Mouse (Mus musculus) R1 (cell line): ENCODE results near the gene Htra2.

Experiments
- DNase-seq: peaks from one replicate; pipeline ENCODE4 v3.0.0-alpha.2; 2018; ENCODE audit warnings: low read depth, low spot score

The Htra2 gene

DNA sequence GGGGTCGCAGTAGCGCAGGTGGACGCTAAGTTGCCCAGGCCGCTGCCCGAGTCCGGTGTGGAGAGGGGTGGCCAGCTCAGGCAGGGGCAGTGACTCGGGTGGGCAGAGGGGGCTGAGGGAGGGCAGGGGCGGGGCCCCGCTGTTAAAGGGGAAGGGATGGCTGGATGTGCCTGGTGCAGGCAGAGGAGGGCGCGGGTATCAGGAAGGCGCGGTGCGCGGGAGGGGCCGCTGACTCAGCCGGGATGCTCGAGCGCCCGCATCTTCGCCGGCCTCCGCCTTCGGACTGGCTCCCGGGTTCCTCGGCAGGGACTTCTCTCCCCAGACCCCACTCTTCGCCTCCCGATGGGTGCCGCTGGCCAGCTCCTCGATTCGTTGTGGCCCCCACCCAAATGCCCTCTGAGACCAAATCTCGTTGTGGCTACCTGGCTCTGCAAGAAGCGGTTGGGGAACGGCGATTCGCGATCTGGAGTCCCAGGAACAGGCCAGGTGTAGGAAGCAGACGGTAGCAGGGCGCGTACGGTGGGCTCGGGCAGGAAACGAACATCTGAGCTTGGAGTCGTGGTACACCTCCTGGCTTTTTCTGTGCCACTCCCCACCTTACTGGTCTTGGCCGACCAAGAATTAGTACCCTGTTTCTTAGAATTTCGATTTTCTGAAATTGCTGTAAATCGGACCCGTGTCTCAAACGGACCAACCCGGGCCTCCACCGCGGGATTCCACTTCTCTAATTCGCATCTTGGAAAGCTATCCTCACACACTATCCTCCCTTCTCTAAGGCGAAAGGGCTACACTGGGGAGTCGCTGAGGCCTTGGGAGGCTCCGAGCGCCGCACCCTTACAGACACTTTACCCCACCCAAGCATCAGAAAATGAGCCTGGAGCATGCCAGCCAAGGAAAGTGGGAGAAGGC, 15.5 kb upstream of the Htra2 start:
- DNase-seq, result peak; percentile 48

DNA sequence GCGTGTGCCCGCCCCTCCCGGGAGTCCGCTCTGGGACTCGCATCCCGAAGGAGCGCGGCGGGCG, 15.0 kb upstream of the Htra2 start, which contains the start of gene Tlx2:
Gene Tlx2 (minus strand): TSS at position 47 of the 64 bp plus-strand sequence.
- DNase-seq, result no peak

DNA sequence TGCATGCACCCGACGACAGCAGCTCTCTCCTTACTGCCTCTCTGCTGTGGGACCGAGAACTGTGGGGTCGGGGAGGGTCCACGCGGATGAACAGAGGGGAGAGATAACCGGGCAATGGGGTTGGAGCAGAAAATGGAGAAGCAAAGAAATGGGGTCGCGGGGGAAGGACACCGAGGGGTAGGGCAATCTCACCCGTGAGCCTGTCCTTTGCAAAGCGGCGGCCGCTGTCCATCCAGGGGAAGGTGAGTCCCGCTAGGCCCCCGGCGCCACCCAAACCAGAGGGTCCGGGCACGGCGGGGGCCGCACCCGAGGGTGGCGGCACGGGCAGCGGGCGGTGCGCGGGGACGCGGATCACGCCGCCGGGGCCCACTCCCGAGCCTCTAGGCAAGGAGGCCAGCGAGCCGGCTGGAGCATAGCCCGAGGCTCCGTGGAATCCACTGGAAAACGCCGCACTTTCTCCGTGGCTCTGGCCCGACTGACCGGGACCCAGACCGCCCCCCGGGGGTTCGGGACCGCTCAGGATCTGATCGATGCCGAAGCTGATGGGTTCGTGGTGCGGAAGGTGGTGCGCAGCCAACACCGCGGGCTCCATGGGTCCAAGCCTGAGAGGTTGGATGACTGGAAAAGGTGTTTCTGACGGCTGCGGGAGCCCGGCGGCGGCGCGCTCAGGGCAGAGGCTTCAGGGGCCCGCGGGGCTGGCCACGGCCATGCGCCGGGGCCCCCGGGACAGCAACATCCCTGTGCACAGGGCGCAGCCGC, 14.6 kb upstream of the Htra2 start:
- peak; percentile 37 for DNase-seq

DNA sequence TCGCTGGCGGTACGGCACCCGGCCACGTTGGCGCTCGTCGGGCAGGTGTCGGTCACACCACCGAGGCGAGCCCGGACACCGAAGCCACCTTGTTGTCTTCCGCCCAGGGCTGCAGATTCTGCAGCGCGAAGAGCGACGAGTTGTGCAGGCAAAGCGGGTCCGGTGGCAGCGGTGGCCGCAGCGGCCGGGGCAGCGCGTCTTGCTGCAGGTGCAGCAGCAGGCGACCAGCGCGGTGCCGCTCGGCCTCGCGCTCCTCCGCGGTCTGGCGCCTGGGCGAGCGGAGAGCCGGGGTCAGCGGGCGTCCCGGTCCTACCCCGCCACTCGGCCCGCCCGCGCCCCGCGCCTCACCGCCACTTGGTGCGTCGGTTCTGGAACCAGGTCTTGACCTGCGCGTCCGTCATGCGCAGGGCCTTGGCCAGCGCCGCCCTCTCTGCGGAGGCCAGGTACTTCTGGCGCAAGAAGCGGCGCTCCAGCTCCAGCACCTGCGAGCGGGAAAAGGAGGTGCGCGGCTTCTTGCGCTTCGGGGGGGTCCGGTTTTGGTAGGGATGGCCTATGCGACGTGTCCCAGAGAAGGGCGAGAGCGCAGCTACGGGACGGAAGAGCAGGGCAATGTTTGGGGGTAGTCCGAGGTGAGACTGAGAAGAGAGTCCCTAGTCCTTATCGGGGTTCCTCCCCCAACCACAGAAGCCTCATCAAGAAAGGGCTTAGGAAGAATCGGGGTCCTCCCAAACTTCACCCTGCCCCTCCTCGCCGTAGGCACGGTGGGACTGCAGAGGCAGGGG, 13.8 kb upstream of the Htra2 start:
- peak; percentile 38 for DNase-seq

DNA sequence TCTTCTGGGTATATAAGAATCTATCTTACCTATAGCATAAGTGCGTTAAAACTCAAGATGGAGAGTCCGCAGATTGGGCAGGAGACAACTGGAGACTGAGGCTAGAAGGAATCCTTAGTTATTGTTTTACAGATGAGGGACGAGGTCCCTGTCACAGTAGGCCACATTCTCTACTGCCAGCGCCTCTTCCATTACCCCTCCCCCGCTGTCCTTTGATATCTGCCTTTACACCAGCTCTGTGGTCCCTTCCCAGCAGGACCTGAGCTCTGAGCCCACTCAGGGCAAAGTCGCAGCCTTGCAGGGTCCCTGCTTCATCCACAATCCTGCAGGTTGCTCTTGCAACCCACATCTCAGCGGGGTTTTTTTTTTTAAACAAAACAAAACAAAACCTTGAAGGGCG, 13.1 kb upstream of the Htra2 start:
- peak; percentile 60 for DNase-seq

DNA sequence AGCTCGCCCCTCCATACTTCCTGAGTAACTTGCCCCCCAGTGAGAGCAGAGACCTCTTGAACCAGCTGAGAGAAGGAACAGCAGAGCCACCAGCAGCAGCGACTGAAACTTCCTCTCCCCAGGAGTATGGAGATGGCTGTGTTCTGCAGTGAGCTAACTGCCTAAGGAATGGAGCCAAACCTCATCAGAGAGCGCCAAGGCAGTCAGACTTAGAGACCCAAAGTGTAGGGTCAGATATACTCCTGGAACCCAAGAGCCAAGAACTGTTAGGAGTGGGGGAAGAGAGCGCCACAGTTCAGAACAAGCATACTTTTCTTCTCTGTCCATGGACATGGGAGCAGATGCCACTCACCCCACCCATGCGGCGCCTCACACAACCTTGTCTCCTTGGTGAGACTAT, 11.4 kb upstream of the Htra2 start:
- no peak for DNase-seq

DNA sequence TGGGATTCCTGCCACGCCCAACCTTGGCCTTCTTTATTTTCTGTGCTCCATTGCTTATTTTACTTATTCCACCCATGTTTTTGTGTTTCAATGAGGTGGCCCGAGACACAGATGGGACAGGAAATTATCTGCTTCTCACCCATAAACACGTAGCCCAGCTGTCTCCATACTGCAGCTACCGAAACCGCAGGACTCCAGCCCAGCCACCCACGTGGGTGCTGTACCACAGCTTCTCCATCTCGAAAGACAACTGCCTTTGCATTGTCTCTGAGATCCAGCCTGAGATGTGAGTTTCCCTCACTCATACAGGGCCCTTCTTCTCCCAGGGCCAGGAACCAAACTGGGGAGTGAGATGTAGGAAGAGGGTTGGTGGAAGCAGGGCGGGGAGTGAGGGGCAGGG, 10.9 kb upstream of the Htra2 start:
- peak; percentile 18 for DNase-seq

DNA sequence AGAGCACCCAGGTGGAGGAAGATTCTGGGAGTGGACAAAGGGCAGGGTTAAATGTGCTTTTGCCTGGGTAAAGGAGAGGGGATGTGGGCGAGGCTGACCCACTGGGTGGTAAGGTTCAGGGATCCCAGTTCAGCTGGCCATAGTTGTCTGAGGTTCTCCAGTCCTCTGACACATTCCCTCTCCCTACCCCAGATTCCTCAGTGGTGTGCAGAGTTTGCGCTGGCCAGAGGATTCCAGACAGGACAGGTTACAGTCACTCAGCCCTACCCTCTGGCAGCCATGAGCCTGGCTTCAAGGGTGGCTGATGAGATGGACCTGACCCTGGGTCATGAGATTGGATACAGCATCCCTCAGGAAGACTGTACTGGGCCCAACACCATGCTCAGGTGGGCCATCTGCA, 3.7 kb upstream of the Htra2 start:
- no peak for DNase-seq

DNA sequence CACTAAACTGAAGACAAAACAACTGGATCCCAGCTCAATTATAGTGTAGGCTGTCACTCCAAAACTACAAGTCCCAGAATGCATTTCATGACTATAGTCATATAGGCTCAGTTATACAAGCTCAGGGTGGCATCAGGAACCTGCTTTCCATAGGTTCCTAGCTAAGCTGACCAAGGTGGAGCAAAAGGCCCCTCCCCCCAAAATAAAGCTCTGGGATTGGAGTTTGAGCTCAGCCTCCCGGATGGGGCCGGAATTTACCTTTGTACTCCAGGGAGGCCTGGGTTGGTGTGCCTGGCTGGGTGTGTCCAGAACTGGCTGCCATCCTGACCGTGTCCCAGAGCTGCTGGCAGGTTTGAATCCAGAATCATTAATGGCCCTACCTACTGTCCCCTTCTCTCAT, 2.7 kb upstream of the Htra2 start, which contains the start of gene Dqx1:
Gene Dqx1 (plus strand): TSS at position 55 of the 400 bp plus-strand sequence.
- DNase-seq, result peak; percentile 94

DNA sequence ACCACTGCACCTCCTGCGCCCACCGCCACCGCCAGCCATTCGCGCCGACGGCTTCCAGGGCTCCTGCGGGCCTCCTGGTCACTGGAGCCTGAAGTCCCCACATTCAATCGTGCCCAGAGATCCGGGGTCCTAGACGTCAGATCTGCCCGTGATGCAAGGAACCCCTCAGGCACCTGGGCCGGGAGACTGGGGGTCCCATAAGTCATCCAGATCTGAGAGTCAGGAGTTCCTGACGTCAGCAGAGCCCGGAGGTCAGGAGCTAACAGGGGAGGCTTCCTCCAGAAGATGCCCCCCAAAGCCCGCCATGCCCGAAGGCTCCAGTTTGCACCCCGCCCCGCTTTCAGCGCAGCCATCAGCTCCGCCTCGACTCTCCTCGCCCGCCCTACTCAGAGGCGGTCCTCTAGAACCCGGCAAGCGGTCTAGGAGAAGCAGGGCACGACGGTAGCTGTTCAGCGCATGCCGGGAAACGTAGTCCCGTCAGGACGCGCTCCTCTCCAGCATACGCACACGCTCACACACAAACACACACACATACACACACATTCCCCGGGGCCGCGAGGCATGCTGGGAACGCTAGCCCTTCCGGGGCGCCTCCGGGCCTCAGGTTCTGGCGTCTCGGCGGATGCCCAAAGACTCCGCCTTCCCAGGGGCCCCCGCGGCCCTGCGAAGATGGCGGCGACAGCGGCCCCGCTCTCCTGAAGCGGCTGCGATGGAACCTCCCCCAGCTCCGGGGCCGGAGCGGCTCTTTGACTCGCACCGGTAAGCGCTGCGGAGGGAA, 810 bp downstream of the Htra2 start, which contains the start of gene Aup1:
Gene Aup1 (plus strand): TSS at position 448 of the 778 bp plus-strand sequence.
- peak; percentile 98 for DNase-seq

DNA sequence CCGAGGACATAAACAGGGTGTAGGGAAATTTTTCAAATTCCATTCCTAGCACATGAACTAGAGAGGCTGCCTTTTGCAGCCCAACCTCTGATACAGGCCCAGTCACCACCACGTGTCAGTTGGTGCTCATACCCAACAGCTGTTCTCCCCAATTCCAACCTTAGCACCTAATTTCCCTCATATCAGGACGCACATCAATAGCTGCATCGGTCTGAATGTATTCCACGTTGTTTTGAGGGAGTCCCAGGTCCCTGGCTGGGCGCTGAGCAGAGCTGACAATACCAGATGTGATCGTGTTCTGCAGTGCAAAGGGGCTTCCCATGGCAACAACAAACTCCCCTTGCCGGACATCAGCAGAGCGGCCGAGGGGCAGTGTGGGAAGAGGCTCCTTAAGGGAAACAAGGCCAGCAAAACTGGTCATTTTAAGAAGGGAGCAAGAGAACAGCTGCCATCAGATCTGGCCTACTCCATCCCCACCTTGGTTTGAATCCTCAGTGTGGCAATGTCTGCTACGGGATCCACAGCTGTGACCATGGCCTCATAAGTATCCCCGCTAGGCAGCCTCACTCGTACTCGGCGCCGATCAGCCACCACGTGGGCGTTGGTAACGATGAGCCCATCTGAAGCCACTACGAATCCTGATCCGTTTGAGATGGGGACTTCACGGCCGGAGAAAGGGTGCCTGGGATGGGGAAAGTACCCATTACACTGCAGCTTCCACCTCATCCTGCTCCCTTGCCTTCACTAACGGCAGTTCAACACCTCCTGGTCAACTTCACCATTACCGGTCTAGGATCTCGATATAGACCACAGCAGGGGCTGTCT, 1.7 kb downstream of the Htra2 start:
- DNase-seq, result peak; percentile 52

DNA sequence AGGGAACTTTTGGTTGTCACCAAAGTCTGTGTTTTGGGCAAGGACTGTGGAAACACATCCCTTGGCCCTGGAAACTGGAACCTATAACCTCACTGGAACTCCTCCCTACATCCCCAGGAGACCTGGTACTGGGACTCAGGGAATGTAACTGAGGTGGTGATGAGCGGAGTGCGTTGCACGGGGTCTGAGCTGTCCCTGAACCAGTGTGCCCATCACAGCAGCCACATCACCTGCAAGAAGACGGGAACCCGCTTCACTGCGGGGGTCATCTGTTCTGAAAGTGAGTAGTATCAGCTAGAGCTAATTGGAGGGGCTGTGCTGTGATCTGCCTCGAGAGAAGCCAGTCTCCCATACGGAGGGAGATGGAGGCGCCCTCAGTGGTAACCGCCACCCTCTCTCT, 5.7 kb downstream of the Htra2 start:
- no peak for DNase-seq

DNA sequence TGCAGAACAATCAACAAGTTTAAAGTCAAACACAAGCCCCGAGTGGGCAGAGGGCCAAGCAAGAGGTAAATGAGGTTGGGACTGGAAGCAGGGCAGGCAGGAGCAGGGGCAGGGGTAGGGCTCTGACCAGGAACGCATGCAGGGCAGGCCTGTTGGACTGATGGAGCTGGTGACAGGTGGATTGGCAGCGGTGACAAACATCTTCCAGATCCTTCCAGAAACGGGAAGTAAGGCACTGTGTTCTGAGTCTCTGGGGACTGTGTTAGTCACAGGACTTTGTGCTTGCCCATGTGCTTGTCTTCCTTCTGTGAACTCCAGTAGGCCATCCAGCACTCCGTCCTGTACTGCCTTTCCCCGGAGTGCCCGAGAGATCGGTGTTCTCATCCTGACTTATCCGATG, 10.3 kb downstream of the Htra2 start:
- no peak for DNase-seq

DNA sequence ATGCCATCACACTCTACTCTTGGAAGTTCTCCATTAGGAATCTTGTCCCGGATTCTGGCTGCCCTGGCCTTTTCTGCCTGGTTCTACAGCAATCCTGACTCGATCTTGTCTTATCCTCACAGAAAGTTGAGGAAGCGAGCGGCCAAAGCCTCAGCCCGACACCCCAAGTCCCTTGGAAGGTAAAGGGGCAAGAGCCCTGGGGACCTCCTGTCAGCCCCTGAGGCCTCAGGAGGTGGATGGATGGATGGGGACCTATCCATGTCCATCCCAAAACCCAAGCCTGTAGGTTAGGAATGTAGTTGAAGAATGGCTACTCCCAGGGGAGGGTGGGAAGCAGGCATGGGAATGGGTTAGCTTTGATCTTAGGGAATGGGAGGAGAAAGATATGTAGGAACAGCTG, 11.1 kb downstream of the Htra2 start:
- no peak for DNase-seq

DNA sequence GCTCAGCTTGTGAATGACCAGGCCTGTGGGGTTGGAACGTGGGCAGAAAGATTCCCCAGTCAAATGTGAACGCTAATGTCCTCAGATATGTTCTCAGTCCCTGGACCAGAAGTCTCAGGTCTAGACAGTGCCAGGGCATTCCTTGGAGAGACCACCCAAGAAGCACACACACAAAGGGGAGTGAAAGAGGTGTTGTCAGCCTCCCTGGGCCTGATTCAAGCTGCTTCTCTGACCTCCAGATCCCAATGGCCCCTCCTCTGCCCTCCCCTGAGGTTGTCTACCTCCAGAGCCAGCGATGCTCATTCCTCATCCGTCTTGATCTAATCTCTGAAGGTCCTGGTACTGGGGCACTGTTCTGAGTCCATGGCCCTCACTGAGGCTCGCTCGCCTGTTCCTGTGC, 11.5 kb downstream of the Htra2 start:
- DNase-seq, result no peak

DNA sequence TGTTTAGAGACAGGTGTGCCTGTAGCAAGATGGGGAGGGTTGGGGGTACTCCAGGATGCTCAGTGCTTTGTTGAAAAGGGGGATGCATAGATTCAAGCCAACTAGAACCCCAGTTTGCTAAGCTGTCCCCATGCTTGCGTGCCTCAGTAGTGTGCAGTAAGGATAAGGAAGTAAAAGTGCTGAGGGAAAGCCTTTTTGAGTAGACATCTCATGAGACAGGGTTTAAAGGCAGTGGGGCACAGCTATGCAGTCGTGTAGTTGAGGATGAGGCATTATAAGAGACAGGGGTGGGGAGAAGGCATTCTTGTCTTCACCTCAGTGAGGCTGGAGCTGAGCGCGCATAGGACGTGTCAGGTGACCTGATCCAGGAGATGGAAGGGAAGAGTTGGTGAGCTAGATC, 14.5 kb downstream of the Htra2 start:
- DNase-seq, result no peak

DNA sequence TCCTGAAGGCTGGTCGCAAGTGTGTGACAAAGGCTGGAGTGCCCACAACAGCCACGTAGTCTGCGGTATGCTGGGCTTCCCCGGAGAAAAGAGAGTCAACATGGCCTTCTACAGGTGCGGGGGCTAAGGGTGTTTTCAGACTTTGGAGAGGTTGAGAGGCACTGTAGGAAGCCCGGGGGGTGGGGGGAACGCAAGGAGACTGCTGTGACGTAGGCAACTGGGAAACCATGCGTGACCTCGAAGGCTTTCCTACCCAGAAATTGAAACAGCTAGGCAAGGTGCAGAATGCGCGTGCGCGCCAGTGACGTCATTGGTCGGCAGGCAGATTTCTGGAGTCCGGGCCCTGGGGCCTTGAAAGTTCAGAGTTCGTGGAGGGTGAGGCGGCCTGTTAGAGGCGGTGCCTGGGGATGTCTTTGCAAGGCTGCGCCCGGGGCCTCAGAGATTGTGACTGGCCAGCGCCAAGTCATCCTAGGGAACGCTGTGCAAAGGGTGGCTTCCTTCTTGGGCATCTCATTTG, 16.5 kb downstream of the Htra2 start:
- peak; percentile 95 for DNase-seq

DNA sequence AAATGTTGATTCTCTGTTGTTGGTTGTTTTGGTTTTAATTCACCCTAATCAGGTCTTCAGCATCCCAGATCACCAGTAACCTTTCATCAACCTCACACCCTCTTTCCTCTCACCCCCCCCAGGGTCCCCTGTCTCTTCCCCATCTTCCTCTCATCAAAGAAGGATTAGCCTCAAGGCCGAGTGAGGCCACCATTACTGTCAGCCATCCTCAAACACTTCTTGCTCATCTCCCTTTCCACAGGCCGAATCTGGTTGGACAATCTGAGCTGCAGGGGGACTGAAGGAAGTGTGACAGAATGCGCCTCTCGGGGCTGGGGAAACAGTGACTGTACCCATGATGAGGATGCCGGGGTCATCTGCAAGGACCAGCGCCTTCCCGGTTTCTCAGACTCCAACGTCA, 17.9 kb downstream of the Htra2 start:
- DNase-seq, result no peak

DNA sequence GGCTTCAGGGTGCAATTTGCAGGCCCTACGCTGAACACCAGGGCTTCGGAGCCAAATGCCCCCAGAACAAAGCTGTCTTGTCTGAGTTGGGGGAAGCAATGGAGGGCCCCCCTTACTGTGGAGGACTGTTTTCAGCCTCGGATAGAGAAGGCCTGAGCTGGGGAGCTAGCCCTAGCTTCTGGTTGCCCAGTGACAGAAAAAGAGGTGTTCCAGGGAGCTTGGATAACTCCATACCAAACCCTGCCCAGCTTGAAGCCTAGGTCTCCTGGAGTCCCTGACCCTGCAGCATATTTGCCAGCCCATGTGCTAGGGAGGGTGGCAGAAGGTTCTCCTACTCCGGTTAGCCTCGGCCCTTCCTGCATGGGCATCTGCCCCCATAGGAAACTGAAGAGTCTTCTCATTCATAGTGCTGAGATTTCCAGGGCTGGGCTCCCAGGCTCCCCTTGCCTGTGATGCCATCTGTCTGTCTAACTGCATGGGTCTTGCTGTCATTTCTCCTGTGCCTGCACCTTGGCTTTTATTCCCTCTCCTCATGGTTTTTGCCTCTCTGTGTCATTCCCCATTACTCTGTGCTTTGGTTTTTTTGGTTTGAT, 20.5 kb downstream of the Htra2 start:
- no peak for DNase-seq
